Mouse (Mus musculus) heart, embryonic 13.5 days (tissue): Measurements from ENCODE around the gene Sap18b. TPM values are rescaled to one million over a fixed set of nuclear protein-coding genes. Genes with fewer than 3 reads are reported as not detected.
A peak's percentile ranks its signal among the peaks of the same experiment; 100 is the strongest.
"Not testable (repeated sequence)": the region's sequence is repeated elsewhere in the genome, so short reads cannot be mapped to it uniquely, and the experiment has no call there.

Experiments used
- ATAC-seq: fragments of 200-750 bp; cut with Nextera tagmentation; 2 replicates; pipeline ENCODE4 v1.8.0; 2017; ENCODE audit warnings: moderate TSS enrichment; ENCODE audit not compliant: insufficient number of reproducible peaks, low FRiP score, low TSS enrichment; ENCODE audit errors: extremely low read depth
- H3K27ac ChIP-seq: fragments of 300-500 bp; sonication (generic); replicated peaks from 2 replicates; pipeline ENCODE4 v1.5.1; 2015; ENCODE audit warnings: moderate library complexity, mild to moderate bottlenecking, inconsistent platforms
- H3K27me3 ChIP-seq: fragments of 300-500 bp; sonication (generic); replicated peaks from 2 replicates; pipeline ENCODE4 v1.6.1; 2015; ENCODE audit warnings: mild to moderate bottlenecking, inconsistent platforms
- H3K36me3 ChIP-seq: fragments of 300-500 bp; sonication (generic); 2 replicates; pipeline ENCODE4 v1.6.1; 2015; ENCODE audit warnings: mild to moderate bottlenecking, inconsistent platforms
- H3K4me1 ChIP-seq: fragments of 300-500 bp; sonication (generic); 2 replicates; pipeline ENCODE4 v1.6.1; 2015; ENCODE audit warnings: inconsistent platforms
- H3K4me2 ChIP-seq: fragments of 300-500 bp; sonication (generic); 2 replicates; pipeline ENCODE4 v1.6.1; 2015; ENCODE audit warnings: inconsistent platforms, mild to moderate bottlenecking, moderate library complexity
- H3K4me3 ChIP-seq: fragments of 300-500 bp; sonication (generic); 2 replicates; pipeline ENCODE4 v1.5.1; 2015; ENCODE audit warnings: moderate library complexity, mild to moderate bottlenecking, inconsistent platforms
- H3K9ac ChIP-seq: fragments of 300-500 bp; sonication (generic); 2 replicates; pipeline ENCODE4 v1.6.1; 2015; ENCODE audit warnings: inconsistent platforms, mild to moderate bottlenecking, moderate library complexity
- H3K9me3 ChIP-seq: fragments of 300-500 bp; sonication (generic); 2 replicates; pipeline ENCODE4 v1.6.1; 2016; ENCODE audit warnings: inconsistent platforms
- WGBS: fragments of 180-500 bp; shearing (Covaris S2); methylation state at CpG from one replicate; pipeline ENCODE4 v1.1.7; 2015; ENCODE audit warnings: mixed read lengths; 5-methylcytosine and 5-hydroxymethylcytosine counted together
- polyA plus RNA-seq: library from polyadenylated mRNA; unstranded; fragments of >200 nt; fragmentation: Nextera tagmentation; extraction: Ambion mirVana; gene quantifications from 2 replicates; pipeline ENCODE4 v1.2.1, GENCODE M21; 2015

The Sap18b gene
- polyA plus RNA-seq, 1 experiment from 2014 or later, result 255 TPM

GRCm38 (mm10) chr8:95848734-95849464 lies 23.8 kb downstream of the Sap18b start:
- no peak for ATAC-seq
- Histone ChIP-seq H3K9me3 (no peaks in the 10 kb centered on the region), H3K4me3 (no peak overlapping the region), H3K27me3 (no peaks in the 10 kb centered on the region), H3K27ac (no peak overlapping the region), H3K36me3 (peaks cover 36% of the 10 kb centered on the region), H3K9ac (no peak overlapping the region), H3K4me2 (no peak overlapping the region), H3K4me1 (peaks cover 25% of the 10 kb centered on the region)
- 83% methylated on average over 19 of the region's 19 CpGs for WGBS

GRCm38 (mm10) chr8:95850326-95850725 lies 25.2 kb downstream of the Sap18b start:
- H3K9me3 ChIP-seq, result no peaks in the 10 kb centered on the region
- peaks cover 23% of the 10 kb centered on the region for H3K4me1 ChIP-seq
- H3K9ac ChIP-seq, result no peak overlapping the region
- no peak overlapping the region for H3K4me3 ChIP-seq
- no peak for ATAC-seq
- H3K4me2 ChIP-seq, result no peak overlapping the region
- no peaks in the 10 kb centered on the region for H3K27me3 ChIP-seq
- no peak overlapping the region for H3K27ac ChIP-seq
- WGBS, result 90% methylated on average over 2 of the region's 2 CpGs
- H3K36me3 ChIP-seq, result peaks cover 22% of the 10 kb centered on the region

- ATAC-seq, result no peak
- Histone ChIP-seq H3K9me3 (no peaks in the 10 kb centered on the region), H3K9ac (peak overlapping the region; percentile 89), H3K27me3 (no peaks in the 10 kb centered on the region), H3K4me1 (peaks cover 16% of the 10 kb centered on the region), H3K4me2 (peak overlapping the region; percentile 90), H3K4me3 (peak overlapping the region; percentile 82), H3K36me3 (peaks cover 7% of the 10 kb centered on the region), H3K27ac (no peak overlapping the region)
- 58% methylated on average over 4 of the region's 4 CpGs for WGBS
These were observed 27.1 kb downstream of the Sap18b start for GRCm38 (mm10) chr8:95852290-95852689.

GRCm38 (mm10) chr8:95853102-95853843 lies 28.1 kb downstream of the Sap18b start, which contains the start of gene Slc38a7:
TSS of gene Slc38a7 (minus strand) at chr8:95853539.
- peak within 1 kb of the TSS; percentile 82 for H3K4me3 ChIP-seq
- ATAC-seq, result peak; percentile 87
- peak within 1 kb of the TSS; percentile 90 for H3K4me2 ChIP-seq
- peak within 1 kb of the TSS; percentile 28 for H3K27ac ChIP-seq
- H3K36me3 ChIP-seq, result peaks cover 2% of the 10 kb centered on the region
- H3K9me3 ChIP-seq, result no peaks in the 10 kb centered on the region
- peak within 1 kb of the TSS; percentile 89 for H3K9ac ChIP-seq
- 13% methylated on average over 22 of the region's 22 CpGs for WGBS
- H3K4me1 ChIP-seq, result peaks cover 16% of the 10 kb centered on the region
- no peaks in the 10 kb centered on the region for H3K27me3 ChIP-seq

GRCm38 (mm10) chr8:95854174-95854573 lies 29.0 kb downstream of the Sap18b start:
- Histone ChIP-seq H3K4me3 (no peak overlapping the region), H3K27ac (no peak overlapping the region), H3K36me3 (no peaks in the 10 kb centered on the region), H3K9ac (no peak overlapping the region), H3K9me3 (no peaks in the 10 kb centered on the region), H3K4me1 (peaks cover 16% of the 10 kb centered on the region), H3K4me2 (no peak overlapping the region), H3K27me3 (no peaks in the 10 kb centered on the region)
- no peak for ATAC-seq
- WGBS, result 74% methylated on average over 6 of the region's 6 CpGs

DNA sequence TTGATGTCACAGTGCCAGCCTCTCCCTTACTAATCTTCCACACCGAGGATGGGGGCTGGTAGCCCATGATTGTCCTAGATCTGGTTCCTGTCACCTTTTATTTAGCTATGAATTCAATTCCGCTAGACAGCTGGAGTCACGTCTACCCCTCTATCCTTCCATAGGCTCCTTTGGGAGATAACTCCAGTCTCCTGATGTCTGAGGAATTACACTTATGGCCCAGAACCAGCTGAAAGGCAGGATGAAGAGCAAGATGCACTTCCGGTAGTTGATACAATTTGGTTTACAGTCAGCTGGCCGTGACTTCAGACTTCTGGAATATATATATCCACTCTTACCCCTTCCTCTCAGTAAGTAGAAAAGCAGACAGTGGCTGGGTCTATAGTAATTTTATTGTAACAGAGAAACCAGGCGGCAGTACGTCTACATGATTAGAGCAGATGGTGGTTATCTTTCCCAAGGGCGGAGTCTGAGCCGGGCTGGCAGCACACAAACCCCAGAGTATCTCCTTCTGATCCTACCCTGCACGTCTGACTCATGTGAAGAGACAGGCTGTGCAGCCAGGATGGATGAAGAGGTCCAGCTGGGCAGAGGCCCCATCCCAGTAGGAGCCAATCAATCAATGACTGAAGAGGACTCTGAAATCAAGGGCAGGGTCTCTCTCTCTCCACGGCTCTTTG lies 38.8 kb downstream of the Sap18b start:
- H3K27ac ChIP-seq, H3K4me2 ChIP-seq, ATAC-seq, H3K9me3 ChIP-seq, H3K9ac ChIP-seq, H3K4me1 ChIP-seq, H3K27me3 ChIP-seq, H3K4me3 ChIP-seq: not testable (repeated sequence)
- H3K36me3 ChIP-seq, result peaks cover 57% of the 10 kb centered on the region
- WGBS, result 54% methylated on average over 10 of the region's 11 CpGs

DNA sequence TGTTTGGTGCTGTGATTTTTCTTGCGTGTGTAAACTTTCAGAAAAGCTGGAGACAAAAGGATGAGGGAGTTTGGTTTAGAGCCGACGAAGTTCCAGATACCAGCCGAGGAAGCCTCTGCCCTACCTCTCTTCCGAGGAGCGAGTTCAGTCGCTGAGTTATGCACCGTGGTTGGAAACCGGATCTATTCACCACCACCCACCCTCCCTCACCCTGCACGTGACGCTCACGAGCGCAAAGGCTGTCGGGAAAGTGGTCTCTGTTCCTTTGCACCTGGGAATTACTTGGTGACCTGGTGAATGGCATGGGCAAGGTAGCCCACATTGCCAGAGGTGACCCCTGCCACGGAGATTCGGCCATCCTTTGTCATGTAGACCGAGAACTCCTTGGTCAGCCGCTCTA lies 39.7 kb downstream of the Sap18b start:
- not testable (repeated sequence) for H3K9me3 ChIP-seq, H3K4me2 ChIP-seq, H3K9ac ChIP-seq, H3K27ac ChIP-seq, H3K27me3 ChIP-seq, H3K4me3 ChIP-seq, H3K4me1 ChIP-seq, ATAC-seq
- peaks cover 67% of the 10 kb centered on the region for H3K36me3 ChIP-seq
- 91% methylated on average over 18 of the region's 18 CpGs for WGBS

DNA sequence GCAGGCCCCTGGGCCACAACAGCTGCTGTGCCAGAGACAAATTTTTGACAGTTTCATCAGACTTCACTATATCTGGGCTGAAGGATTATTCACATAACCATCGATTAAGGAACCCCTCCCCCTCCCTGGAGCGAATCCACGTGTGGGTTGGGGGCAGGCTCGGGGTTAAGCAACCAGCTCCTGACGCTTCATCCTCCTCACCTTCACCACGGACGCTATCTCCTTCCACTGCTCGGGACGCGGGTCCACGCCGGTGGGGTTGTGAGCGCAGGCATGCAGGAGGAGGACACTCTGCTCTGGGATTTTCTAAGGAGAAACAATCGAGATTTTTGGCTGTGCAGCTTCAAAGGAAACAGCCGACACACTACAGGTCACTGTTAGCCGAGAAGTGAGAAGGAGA lies 46.5 kb downstream of the Sap18b start:
- 86% methylated on average over 16 of the region's 16 CpGs for WGBS
- ATAC-seq, result no peak
- Histone ChIP-seq H3K4me1 (no peaks in the 10 kb centered on the region), H3K4me2 (no peak overlapping the region), H3K9ac (no peak overlapping the region), H3K9me3 (no peaks in the 10 kb centered on the region), H3K27me3 (no peaks in the 10 kb centered on the region), H3K4me3 (no peak overlapping the region), H3K27ac (no peak overlapping the region), H3K36me3 (peaks cover 100% of the 10 kb centered on the region)

- Histone ChIP-seq H3K9me3 (no peaks in the 10 kb centered on the region), H3K27ac (peak overlapping the region; percentile 39; the same call in 1 of the 2 replicates), H3K4me2 (no peak overlapping the region), H3K4me1 (peaks cover 25% of the 10 kb centered on the region), H3K36me3 (peaks cover 76% of the 10 kb centered on the region), H3K4me3 (no peak overlapping the region), H3K9ac (no peak overlapping the region), H3K27me3 (no peaks in the 10 kb centered on the region)
- 78% methylated on average over 7 of the region's 7 CpGs for WGBS
- no peak for ATAC-seq
These were observed 50.1 kb downstream of the Sap18b start for GRCm38 (mm10) chr8:95875270-95875669.
